Mouse (Mus musculus): ENCODE results near the gene Cdh3. TPM values are rescaled to one million over a fixed set of nuclear protein-coding genes. Genes with fewer than 3 reads are reported as not detected.
"Not testable (repeated sequence)": the region's sequence is repeated elsewhere in the genome, so short reads cannot be mapped to it uniquely, and the experiment has no call there.

Cdh3 gene
- total RNA-seq, 2 experiments from 2014 or later = not detected

DNA sequence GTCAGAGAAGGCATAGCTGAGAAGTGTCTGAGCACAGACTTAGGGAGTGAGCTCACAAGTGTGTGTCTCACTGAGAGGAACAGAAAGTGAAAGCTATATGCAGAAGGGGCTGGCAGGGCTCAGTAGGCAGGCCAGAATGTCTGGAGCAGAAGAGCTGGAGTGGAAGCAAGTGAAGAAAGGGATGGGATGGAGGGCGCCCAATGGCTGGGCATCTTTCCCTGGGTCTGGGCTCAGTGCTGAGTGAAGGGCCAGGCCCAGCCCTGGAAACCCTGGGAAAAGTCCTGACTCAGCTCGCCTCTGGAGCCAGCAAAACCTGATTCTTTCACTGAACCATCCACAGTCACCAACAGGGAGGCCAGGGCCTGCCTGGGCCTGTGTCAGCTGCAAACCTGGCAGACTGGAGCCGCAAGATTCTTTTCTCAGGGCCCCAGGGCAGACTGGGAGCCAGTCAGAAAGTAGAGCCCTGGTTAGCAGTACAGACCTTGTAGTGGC lies 53.0 kb downstream of the Cdh3 start:
- no peak for ATAC-seq (replicated peaks; ENCODE audit: low FRiP score, poor library complexity, severe bottlenecking)

DNA sequence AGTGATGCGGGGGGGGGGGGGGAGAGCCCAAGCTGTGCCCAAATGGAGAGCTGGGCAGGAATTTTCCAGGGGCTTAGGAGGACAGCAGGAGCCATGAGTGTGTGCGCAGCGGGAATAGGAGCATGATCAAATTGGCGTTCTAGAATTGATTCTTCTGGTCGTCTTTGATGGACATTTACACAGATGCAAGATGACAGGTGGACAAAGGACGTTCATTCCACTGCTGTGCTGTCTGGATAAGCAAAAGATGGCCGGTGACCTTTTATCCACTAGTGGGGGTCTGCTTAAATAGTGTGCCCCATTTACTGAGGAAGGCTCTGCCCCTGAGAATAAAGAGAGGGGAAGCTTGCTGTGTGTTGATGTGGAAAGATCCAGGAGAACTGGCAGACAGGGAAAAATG lies 58.3 kb downstream of the Cdh3 start:
- ATAC-seq (replicated peaks; ENCODE audit: low FRiP score, poor library complexity, severe bottlenecking) = no peak

DNA sequence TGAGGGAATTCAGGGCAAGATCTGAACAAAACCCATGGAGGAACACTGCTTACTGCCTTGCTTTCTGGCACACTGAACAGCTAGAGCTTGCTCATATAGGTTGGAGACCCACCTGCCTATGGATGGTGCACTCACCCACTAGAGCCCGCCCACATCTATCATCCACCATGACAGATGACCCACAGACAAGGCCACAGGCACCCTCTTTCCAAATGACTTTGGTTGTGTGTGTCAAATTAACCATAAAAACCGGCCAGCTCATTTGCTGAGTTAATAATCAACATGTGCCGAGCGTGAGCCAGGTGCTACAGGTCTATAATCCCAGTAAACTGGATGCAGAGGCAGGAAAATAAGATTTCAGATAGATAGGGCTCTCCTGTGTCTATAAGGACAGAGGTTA lies 59.7 kb downstream of the Cdh3 start:
- no peak for ATAC-seq (replicated peaks; ENCODE audit: low FRiP score, poor library complexity, severe bottlenecking)

DNA sequence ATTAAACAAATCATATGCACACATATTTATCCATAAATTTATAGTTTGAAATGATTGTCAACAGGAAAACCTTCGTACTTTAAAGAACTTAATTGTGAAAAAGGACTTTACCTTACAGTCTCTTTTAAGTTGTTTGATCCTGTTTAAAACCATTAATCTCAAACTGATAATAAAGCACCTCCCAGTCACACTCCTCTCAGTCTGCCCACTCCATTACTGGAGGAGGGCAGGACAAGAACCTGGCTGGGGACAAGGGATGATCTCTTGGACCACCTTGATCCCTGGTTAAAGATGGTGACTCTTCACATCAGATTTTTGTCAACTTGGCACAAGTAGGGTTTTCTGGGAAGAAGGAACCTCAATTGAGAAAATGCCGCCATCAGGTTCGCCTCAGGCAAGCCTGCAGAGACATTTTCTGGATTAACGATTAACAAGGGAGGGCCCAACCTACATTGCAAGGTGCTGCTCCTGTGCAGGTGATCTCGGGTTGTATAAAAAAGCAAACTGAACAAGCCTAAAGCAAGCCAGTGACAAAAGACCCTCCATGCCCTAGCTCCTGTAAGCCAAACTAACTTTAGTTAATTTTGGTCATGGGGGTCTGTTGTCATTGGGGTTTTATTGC lies 61.0 kb downstream of the Cdh3 start:
- no peak for ATAC-seq (replicated peaks; ENCODE audit: low FRiP score, poor library complexity, severe bottlenecking)

DNA sequence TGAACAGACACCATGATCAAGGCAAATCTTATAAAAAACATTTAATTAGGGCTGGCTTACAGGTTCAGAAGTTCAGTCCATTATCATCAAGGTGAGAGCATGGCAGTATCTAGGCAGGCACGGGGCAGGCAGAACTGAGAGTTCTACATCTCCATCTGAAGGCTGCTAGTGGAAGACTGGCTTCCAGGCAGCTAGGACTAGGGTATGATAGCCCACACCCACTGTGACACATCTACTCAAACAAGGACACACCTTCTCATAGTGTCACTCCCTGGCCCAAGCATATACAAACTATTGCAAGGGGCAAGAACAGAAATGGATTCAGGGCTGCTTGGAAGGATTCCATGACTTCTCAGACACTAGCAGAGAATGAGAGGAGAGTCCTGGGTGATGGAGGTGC lies 61.5 kb downstream of the Cdh3 start:
- ATAC-seq (replicated peaks; ENCODE audit: low FRiP score, poor library complexity, severe bottlenecking) = not testable (repeated sequence)

DNA sequence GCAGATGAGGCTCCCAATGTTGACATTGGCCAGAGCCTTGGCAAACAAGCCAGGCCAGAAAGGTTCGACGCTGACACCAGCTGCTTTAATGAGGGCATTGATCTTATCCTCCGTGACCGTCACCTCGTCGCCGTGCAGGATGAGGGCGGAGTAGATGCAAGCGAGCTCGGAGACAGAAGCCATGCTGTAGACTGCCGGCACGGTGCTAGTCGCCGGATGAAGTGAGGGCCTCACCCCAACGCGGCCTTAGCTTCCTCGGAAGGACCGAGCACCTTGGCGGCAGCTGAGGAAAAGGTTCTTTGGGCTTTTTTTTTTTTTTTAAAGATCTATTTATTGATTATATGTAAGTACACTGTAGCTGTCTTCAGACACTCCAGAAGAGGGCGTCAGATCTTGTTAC lies 62.5 kb downstream of the Cdh3 start, which contains the start of gene Gm10073:
Gene Gm10073 (minus strand): TSS at position 294 of the 400 bp plus-strand sequence.
- ATAC-seq (replicated peaks; ENCODE audit: low FRiP score, poor library complexity, severe bottlenecking) = not testable (repeated sequence)

DNA sequence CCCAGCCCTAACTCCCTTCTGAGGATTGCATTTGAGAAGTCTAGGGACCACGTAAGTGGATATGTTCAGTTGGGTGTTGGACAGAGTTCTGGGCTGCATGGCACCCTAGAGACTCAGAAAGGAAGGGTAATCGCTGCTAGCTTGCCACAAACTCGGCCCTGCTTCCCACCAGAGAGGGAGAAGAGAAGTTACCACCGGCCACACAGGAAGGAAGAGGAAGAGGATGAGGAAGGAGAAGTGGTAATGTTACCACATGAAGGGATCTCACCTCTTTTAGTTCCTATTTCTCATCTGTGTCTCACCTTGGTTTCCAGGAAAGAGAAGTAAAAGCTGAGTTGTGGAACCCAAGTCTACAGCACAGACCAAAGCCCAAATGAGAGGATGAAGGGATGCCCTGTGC lies 63.6 kb downstream of the Cdh3 start:
- no peak for ATAC-seq (replicated peaks; ENCODE audit: low FRiP score, poor library complexity, severe bottlenecking)

DNA sequence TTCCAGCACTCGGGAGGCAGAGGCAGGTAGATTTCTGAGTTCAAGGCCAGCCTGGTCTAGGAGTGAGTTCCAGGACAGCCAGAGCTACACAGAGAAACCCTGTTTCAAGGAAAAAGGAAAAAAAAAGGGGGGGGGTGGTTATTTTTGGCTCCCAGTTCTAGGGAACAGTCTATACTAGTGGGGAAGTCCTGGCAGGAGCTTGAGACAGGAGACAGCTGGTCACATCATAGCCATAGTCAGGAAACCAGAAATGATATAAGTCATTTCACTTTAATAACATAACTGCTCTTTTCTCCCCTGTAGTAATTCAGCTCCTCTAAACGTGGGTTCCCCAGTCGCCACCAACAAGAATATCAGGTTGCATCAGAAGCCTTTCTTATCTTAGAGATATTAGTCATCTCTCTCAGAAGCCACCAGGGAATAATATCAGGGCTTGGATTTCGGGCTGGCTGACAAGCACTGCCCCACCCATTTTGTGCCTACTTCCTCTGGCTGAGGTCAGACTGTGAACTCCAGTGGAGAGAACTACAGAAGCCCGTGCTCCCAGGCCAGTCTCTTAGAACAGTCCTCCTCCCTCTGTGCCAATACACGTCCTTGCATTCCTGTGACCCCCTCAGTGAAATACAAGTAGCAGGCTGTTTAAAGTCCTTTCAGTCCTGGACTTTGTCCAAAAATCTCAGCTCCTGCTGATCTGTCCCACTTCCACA lies 66.3 kb downstream of the Cdh3 start:
- ATAC-seq (replicated peaks; ENCODE audit: low FRiP score, poor library complexity, severe bottlenecking) = no peak

DNA sequence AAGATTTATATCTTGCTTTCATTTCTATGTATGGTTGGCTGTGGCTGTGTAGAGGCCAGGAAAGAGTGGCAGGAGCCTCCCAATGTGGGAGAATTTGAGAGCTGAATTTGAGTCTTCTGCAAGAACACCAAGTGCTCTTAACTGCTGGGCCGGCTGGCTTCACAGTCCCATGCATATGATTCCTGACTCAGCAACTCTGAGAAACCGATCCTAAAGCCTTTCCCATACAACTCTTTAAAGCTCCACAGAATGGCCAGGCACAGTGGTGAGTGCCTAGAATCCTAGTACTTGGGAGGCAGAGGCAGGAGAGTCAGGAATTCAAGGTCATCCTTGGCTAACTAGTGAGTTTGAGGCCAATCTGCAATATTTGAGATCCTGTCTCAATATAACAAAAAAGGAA lies 68.8 kb downstream of the Cdh3 start:
- ATAC-seq (replicated peaks; ENCODE audit: low FRiP score, poor library complexity, severe bottlenecking) = no peak

DNA sequence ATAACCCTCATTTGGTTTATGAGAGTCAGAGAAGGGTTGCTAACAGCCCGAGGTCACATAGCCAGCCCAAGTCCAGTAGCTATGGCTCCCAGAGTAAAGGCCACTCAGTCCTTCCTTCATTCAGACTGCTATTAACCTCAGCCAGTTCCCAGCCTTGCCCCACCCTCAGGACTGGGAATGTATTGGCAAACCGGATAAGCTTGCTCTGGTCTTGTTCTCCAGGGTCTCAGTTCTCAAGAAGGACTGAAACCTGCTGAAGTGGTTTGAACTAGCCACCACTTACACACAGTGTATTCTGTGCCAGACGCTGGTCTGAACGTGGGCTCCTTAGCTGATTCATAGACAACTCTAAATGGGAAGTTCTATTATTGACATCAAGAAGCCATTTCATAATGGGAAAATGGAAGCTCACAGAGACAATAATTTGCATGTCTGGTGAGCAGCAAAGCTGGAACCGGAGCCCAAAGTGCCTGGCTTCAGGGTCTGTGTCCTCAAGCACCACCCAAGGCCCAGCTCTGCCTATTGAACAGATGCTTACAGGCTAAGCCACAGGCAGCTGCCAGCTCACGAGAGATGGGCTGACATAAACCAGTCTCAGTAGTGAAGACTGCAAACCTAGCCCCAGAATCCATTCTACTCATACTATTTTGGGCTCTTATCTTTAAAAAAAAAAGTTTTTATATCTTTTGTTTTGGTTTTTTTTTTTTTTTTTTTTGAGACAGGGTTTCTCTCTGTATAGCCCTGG lies 70.8 kb downstream of the Cdh3 start:
- no peak for ATAC-seq (replicated peaks; ENCODE audit: low FRiP score, poor library complexity, severe bottlenecking)

DNA sequence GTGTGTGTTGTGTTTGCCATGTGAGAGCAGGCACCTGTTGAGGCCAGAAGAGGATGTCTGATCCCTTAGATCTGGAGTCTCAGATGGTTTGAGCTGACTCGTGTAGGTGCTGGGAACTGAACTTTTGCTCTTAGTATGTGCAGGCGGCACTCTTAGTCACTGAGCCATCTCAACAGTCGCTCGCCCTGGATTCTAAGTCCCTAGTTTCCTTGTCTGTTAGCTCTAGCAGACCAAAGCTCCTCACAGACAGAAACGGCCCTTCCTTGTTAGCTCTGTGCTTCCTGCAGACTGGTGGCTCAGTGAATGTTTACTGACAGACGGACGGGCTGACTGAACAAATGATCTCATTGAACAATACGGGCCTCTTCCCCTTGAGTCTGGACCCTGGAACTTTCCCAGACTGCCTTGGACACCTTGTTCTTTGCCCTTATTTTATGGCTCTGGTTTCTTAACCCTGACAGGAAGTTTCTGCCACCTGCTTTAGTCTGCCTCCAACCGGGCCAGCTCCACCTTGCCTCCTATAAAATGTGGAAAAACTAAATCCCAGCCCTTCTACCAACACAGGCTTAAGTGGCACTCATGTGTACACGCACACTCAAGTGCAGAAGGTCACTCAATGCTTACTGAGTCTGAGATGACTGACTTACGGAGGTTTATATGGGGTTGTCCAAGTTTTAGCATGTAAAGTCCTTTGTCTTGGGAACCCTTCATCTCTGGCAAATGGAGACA lies 74.4 kb downstream of the Cdh3 start:
- no peak for ATAC-seq (replicated peaks; ENCODE audit: low FRiP score, poor library complexity, severe bottlenecking)

DNA sequence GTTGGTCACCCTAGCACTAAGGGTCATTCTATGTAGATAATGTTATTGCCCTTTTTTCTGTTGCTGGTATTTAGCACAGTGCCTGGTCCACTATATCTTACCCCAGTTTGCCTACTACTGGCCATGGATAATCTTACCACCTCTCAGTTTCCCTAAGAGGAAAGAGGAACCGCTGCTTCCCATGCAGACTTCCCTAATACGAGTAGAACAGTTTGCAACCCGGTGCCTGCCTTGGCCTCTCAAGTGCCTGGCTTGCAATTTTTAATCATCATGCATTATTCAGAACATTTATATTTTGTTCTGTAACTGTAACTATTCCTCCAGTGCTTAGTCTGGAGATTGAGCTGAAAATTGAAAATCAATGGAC lies 75.0 kb downstream of the Cdh3 start:
- no peak for ATAC-seq (replicated peaks; ENCODE audit: low FRiP score, poor library complexity, severe bottlenecking)

DNA sequence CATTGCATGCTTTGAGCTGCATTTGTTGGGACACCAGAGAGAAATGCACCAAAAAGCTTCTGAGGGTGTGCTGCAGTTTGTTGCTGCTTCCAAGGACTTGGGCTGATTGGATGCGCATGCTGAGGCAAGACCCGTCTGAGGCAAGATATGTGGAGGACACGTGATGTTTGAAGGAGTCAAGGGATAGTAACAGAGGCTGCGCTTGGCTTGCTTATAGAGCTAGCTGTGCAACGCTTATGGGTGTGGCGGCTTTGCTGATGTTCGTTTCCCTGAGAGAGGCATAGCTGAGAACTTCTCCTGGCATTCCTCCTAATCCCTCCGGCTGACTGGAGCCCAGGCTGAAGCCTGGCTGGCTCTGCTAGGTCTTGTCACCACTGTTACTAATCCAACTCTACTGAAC lies 76.2 kb downstream of the Cdh3 start:
- ATAC-seq (replicated peaks; ENCODE audit: low FRiP score, poor library complexity, severe bottlenecking) = no peak

DNA sequence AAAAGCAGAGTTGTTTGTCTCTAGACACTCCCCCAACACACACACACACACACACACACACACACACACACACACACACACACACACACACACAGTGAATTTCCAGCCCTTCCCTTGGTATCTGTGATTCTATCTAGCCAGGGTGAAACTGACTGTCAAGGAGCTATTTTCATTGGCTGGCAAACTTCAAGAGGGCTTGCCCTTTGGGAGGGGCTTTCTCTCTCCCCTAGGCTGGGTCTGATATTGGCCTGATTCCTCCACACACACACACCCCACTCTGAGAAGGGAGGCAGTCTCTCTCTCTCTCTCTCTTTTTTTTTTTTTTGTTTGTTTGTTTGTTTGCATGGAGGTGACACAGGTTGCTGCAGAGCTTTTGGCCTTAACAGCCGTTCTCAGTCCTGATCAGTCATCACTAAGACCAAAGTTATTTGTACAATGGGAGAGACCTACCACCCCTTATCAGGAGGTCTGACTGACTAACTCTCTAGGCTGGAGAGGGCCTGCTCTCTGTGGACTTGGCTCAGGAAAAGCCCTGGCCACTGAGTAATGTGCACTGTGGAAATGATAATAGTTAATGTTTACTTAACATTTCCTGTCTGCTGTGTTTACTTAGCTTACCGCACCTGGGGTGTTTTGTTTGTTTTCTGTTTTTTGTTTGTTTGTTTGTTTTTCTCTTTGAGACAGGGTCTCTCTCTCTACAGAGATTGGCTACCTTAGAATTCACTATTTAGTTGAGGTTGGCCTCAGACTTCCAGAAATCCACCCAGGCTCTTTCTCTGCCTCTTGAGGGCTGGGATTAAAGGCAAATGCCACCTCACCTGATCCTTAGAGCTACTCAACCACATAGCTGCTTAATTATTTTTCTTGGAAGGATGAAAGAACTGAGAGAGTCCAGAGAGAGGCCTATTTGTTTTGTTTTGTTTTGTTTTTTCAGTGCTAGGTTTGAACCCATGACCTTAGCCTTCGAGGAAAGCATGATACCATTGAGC lies 78.0 kb downstream of the Cdh3 start:
- no peak for ATAC-seq (replicated peaks; ENCODE audit: low FRiP score, poor library complexity, severe bottlenecking)

DNA sequence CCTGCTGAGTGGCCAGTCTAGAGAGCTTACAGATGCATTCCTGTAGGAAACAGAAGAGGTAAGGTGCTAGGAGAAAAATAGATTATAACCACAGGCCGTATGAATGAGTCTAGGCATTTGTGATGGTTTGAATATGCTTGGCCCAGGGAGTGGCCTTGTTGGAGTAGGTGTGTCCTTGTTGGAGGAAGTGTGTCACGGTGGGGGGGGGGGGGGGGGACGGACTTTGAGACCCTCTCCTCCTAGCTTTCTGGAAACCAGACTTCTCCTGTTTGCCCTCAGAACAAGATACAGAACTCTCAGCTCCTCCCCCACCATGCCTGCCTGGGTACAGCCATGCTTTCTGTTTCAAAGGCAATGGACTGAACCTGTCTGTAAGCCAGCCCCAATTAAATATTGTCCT lies 81.8 kb downstream of the Cdh3 start:
- no peak for ATAC-seq (replicated peaks; ENCODE audit: low FRiP score, poor library complexity, severe bottlenecking)

DNA sequence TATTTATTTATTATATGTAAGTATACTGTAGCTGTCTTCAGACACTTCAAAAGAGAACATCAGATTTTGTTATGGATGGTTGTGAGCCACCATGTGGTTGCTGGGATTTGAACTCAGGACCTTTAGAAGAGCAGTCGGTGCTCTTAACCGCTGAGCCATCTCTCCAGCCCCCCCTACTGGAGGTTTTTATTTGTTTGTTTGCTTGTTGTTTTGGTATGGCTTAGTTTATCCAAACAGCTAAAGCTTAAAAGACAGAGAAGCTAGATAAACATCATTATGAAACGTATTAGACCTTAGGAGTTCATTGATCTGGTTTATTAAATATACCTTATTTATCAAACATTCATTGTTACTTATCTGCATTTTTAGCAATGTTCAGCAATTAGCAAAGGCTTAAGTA lies 84.9 kb downstream of the Cdh3 start:
- ATAC-seq (replicated peaks; ENCODE audit: low FRiP score, poor library complexity, severe bottlenecking) = not testable (repeated sequence)

DNA sequence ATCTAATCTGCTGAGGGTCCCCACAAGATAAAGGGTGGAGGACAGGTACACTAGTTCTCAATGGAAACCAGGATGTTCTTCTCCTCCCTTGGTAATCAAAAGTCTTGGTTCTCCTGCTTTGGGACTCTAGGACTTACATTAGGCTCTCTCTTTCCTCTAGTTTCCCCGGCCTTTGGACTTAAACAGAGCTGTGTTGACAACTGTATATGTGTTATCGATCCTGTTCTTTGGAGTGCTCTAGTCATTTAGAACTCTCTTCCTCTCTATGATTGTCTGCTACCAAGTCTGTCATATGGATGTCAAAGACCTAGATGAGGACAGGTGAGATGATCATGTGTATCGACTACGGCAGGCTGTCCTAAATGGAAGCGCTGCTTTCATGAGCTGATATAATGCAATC lies 86.4 kb downstream of the Cdh3 start:
- ATAC-seq (replicated peaks; ENCODE audit: low FRiP score, poor library complexity, severe bottlenecking) = no peak

DNA sequence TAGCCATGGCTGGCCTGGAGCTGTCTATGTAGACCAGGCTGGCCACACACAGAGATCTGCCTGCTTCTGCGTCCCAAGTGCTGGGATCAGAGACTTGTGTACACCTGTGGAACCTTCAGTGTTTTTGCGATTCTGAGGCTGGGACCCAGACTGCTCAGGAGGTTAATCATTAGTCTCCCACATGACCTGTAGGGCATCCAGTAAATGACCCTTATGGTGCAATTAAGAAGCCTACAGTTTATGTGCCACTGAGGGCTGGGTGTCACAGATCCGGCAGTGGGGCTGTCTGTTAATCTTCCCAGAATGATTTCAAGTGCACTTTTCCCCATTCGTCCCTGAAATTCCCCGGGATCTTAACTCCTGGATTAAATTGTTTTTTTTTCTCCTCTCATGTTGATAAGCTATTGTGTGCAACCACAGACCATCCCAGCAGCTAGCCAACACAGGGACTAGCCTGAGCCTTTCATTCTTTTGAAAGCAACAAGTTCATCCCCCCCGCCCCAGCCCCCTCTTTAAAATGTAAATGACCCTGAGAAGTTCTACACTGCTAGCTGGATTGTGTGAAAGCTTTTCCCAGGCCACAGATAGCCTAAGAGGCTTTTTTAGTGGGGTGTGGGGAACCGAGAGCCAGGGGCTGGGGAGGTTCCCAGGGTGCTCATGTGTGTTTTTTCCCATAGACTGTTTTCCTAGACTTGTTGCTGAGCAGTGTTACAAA lies 88.7 kb downstream of the Cdh3 start:
- ATAC-seq (replicated peaks; ENCODE audit: low FRiP score, poor library complexity, severe bottlenecking) = no peak

Data from erythroblast, adult 5-6 weeks (primary cell).